Mouse (Mus musculus) liver, postnatal 0 days (tissue): ENCODE data around the gene Bahd1.

ENCODE experiments used
- CTCF ChIP-seq: sonication (generic); IDR thresholded peaks from 2 replicates; pipeline ENCODE4 v1.5.1; 2016; ENCODE audit warnings: antibody characterized with exemption, low read depth
- EP300 ChIP-seq: IDR thresholded peaks from 2 replicates; pipeline ENCODE4 v1.6.1; 2016; ENCODE audit warnings: antibody characterized with exemption, low read depth, mild to moderate bottlenecking

DNA sequence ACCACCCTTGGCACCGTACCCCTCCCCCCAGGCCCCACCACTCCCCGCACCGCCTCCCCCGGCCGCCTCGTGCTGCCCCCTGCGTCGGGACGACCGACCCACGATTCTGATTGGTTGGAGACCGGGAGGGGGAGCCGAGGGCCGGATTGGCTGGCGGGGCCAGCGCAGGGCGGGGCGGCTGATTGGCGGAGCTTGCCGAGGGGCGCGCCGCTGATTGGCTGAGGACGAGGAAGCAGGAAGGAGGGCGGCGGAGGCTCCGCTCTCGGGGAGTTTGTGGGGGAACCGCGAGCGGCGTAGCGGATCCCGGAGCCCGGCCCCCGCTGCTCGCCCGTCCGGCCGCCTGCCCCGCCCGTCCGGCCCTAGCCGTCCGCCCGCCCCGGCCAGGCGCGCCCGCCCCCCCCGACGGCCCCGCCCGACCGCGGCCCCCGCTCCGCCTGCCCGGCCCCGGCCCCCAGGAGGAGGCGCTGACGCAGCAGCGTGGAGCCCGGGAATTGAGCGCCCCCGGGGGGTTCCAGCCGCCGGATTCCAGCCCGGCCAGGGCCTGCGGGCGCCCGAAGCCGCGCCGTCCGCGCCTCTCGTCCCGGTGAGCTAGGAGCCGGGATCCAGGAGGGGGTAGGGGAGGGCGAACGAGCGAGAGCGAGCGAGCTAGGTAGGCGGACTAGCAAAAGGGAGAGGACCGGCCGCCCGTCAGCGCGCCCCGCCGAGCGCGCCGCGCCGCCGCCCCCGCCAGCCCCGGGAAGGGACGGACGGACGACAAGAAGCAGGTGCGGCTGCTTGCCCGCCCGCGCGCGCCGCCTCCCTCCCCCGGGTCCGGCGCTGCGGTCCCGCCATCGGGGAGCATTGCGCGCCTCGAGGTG, 1.2 kb downstream of the Bahd1 start:
- TF ChIP-seq CTCF (peak; percentile 33), EP300 (no peak)
